Mouse (Mus musculus) MEL (cell line): ENCODE measurements around the gene Rnf144b. TPM values are rescaled to one million over a fixed set of nuclear protein-coding genes. Genes with fewer than 3 reads are reported as not detected.
A peak's percentile ranks its signal among the peaks of the same experiment; 100 is the strongest.

ENCODE experiments used
- DNase-seq: peaks from one replicate; pipeline ENCODE4 v3.0.0; 2011; ENCODE audit warnings: low read depth, low spot score
- H3K27ac ChIP-seq: 2 replicates; pipeline ENCODE4 v1.5.1; 2012; ENCODE audit warnings: low read depth, mild to moderate bottlenecking, control low read depth, low read length, moderate library complexity; ENCODE audit not compliant: control insufficient read depth
- H3K27me3 ChIP-seq, 2 experiments: fragments of 150-350 bp in 1 of 2; sonication (generic) in 1 of 2; 2 replicates each; pipeline ENCODE4 v1.6.1; 2012; ENCODE audit warnings: low read length in 2 of 2, mild to moderate bottlenecking in 2 of 2, improper control_type of control experiment in 1 of 2, moderate library complexity in 1 of 2; ENCODE audit not compliant: insufficient read depth in 2 of 2, control insufficient read depth in 1 of 2
- H3K36me3 ChIP-seq, 2 experiments: 2 replicates each; pipeline ENCODE4 v1.6.1; 2012 to 2014; ENCODE audit warnings: low read length in 2 of 2, improper control_type of control experiment in 1 of 2, inconsistent platforms in 1 of 2, mild to moderate bottlenecking in 1 of 2; ENCODE audit not compliant: insufficient read depth in 2 of 2, control insufficient read depth in 1 of 2
- H3K4me1 ChIP-seq, 2 experiments: fragments of 150-350 bp in 1 of 2; sonication (generic) in 1 of 2; 2 replicates each; pipeline ENCODE4 v1.6.1; 2012; ENCODE audit warnings: low read length in 2 of 2, improper control_type of control experiment in 1 of 2, mild to moderate bottlenecking in 1 of 2; ENCODE audit not compliant: insufficient read depth in 2 of 2, control insufficient read depth in 1 of 2
- H3K4me3 ChIP-seq, 2 experiments: fragments of 150-350 bp in 1 of 2; sonication (generic) in 1 of 2; 2 replicates each; pipeline ENCODE4 v1.5.1; 2012; ENCODE audit warnings: low read depth in 2 of 2, low read length in 2 of 2, mild to moderate bottlenecking in 2 of 2, moderate library complexity in 2 of 2, control low read depth in 1 of 2, improper control_type of control experiment in 1 of 2; ENCODE audit not compliant: control insufficient read depth in 1 of 2, insufficient read depth in 1 of 2
- H3K79me2 ChIP-seq: 2 replicates; pipeline ENCODE4 v1.6.1; 2012; ENCODE audit warnings: mild to moderate bottlenecking, low read length, moderate library complexity; ENCODE audit not compliant: control insufficient read depth, poor library complexity, insufficient read depth
- H3K9ac ChIP-seq: 2 replicates; pipeline ENCODE4 v1.6.1; 2012; ENCODE audit warnings: low read depth, mild to moderate bottlenecking, control low read depth, low read length, moderate library complexity; ENCODE audit not compliant: control insufficient read depth, poor library complexity, severe bottlenecking
- H3K9me3 ChIP-seq: fragments of 150-350 bp; sonication (generic); replicated peaks from 2 replicates; pipeline ENCODE4 v1.6.1; 2012; ENCODE audit warnings: mild to moderate bottlenecking, low read length, improper control_type of control experiment, moderate library complexity; ENCODE audit not compliant: insufficient read depth
- BHLHE40 ChIP-seq: IDR thresholded peaks from 2 replicates; pipeline ENCODE4 v1.6.1; 2012; ENCODE audit warnings: low read depth, mild to moderate bottlenecking, inconsistent platforms, low read length, improper control_type of control experiment, borderline replicate concordance
- CHD2 ChIP-seq: IDR thresholded peaks from 2 replicates; pipeline ENCODE4 v1.6.1; 2011; ENCODE audit warnings: low read length, improper control_type of control experiment
- CTCF ChIP-seq, 3 experiments: IDR thresholded peaks in 2 of 3; conservative IDR thresholded peaks in 1 of 3; 2 replicates each; pipeline ENCODE4 v1.5.1; 2011 to 2012; ENCODE audit warnings: low read length in 3 of 3, low read depth in 2 of 3, mild to moderate bottlenecking in 2 of 3, improper control_type of control experiment in 1 of 3, inconsistent platforms in 1 of 3, mixed read lengths in 1 of 3, moderate library complexity in 1 of 3; ENCODE audit not compliant: control insufficient read depth in 1 of 3, insufficient read depth in 1 of 3, poor library complexity in 1 of 3, severe bottlenecking in 1 of 3
- ELF1 ChIP-seq: IDR thresholded peaks from 2 replicates; pipeline ENCODE4 v1.6.1; 2014; ENCODE audit warnings: low read depth, mild to moderate bottlenecking, inconsistent platforms, low read length, improper control_type of control experiment, moderate library complexity
- EP300 ChIP-seq, 2 experiments: IDR thresholded peaks; 2 replicates each; pipeline ENCODE4 v1.6.1; 2011; ENCODE audit warnings: improper control_type of control experiment in 2 of 2, low read length in 2 of 2, low read depth in 1 of 2, mild to moderate bottlenecking in 1 of 2
- ETS1 ChIP-seq: IDR thresholded peaks from 2 replicates; pipeline ENCODE4 v1.6.1; 2012; ENCODE audit warnings: low read depth, mild to moderate bottlenecking, inconsistent platforms, low read length, improper control_type of control experiment, moderate library complexity
- GABPA ChIP-seq: IDR thresholded peaks from 2 replicates; pipeline ENCODE4 v1.6.1; 2012; ENCODE audit warnings: low read depth, mild to moderate bottlenecking, inconsistent platforms, low read length, improper control_type of control experiment, moderate library complexity
- GATA1 ChIP-seq: IDR thresholded peaks from 2 replicates; pipeline ENCODE4 v1.6.1; 2011; ENCODE audit warnings: low read depth, low read length, improper control_type of control experiment
- JUND ChIP-seq: IDR thresholded peaks from 2 replicates; pipeline ENCODE4 v1.6.1; 2011; ENCODE audit warnings: low read depth, mild to moderate bottlenecking, improper control_type of control experiment, low read length
- KAT2A ChIP-seq: conservative IDR thresholded peaks from 2 replicates; pipeline ENCODE4 v1.6.1; 2012; ENCODE audit warnings: low read depth, low read length, improper control_type of control experiment, inconsistent platforms
- MAFK ChIP-seq: IDR thresholded peaks from 2 replicates; pipeline ENCODE4 v1.6.1; 2011; ENCODE audit warnings: low read depth, mild to moderate bottlenecking, low read length, improper control_type of control experiment, borderline replicate concordance
- MAX ChIP-seq: IDR thresholded peaks from 2 replicates; pipeline ENCODE4 v1.6.1; 2011; ENCODE audit warnings: low read length, improper control_type of control experiment
- MEF2A ChIP-seq: IDR thresholded peaks from 2 replicates; pipeline ENCODE4 v1.6.1; 2014; ENCODE audit warnings: low read depth, mild to moderate bottlenecking, inconsistent platforms, low read length, improper control_type of control experiment; ENCODE audit not compliant: poor library complexity, insufficient replicate concordance, severe bottlenecking; ENCODE audit errors: extremely low read depth
- MXI1 ChIP-seq: IDR thresholded peaks from 2 replicates; pipeline ENCODE4 v1.6.1; 2011; ENCODE audit warnings: mild to moderate bottlenecking, low read depth, low read length, improper control_type of control experiment
- MYB ChIP-seq: IDR thresholded peaks from 2 replicates; pipeline ENCODE4 v1.6.1; 2011; ENCODE audit warnings: mild to moderate bottlenecking, low read depth, low read length, improper control_type of control experiment
- NRF1 ChIP-seq: IDR thresholded peaks from 2 replicates; pipeline ENCODE4 v1.6.1; 2014; ENCODE audit warnings: low read depth, mild to moderate bottlenecking, inconsistent platforms, low read length, improper control_type of control experiment, moderate library complexity; ENCODE audit not compliant: poor library complexity, insufficient read depth, severe bottlenecking
- POLR2A ChIP-seq, 2 experiments: IDR thresholded peaks; 2 replicates each; pipeline ENCODE4 v1.6.1; 2011 to 2012; ENCODE audit warnings: low read length in 2 of 2, mild to moderate bottlenecking in 2 of 2, control low read depth in 1 of 2, improper control_type of control experiment in 1 of 2, low read depth in 1 of 2, moderate library complexity in 1 of 2; ENCODE audit not compliant: control insufficient read depth in 1 of 2, insufficient read depth in 1 of 2, poor library complexity in 1 of 2
- POLR2AphosphoS5 ChIP-seq: IDR thresholded peaks from 2 replicates; pipeline ENCODE4 v1.6.1; 2012; ENCODE audit warnings: low read depth, borderline replicate concordance, mild to moderate bottlenecking, inconsistent platforms, low read length, moderate library complexity, mixed read lengths
- RAD21 ChIP-seq: IDR thresholded peaks from 2 replicates; pipeline ENCODE4 v1.6.1; 2011; ENCODE audit warnings: mild to moderate bottlenecking, low read depth, low read length, improper control_type of control experiment
- RCOR1 ChIP-seq: IDR thresholded peaks from 2 replicates; pipeline ENCODE4 v1.6.1; 2012; ENCODE audit warnings: low read depth, mild to moderate bottlenecking, inconsistent platforms, low read length, improper control_type of control experiment
- SIN3A ChIP-seq: IDR thresholded peaks from 2 replicates; pipeline ENCODE4 v1.6.1; 2012; ENCODE audit warnings: low read length, improper control_type of control experiment, inconsistent platforms
- SMC3 ChIP-seq: IDR thresholded peaks from 2 replicates; pipeline ENCODE4 v1.6.1; 2011; ENCODE audit warnings: low read depth, low read length, improper control_type of control experiment
- TAL1 ChIP-seq: IDR thresholded peaks from 2 replicates; pipeline ENCODE4 v1.6.1; 2012; ENCODE audit warnings: mild to moderate bottlenecking, inconsistent platforms, low read length, moderate library complexity, mixed read lengths
- TBP ChIP-seq: IDR thresholded peaks from 2 replicates; pipeline ENCODE4 v1.8.0; 2011; ENCODE audit warnings: low read depth, low read length, improper control_type of control experiment
- TCF12 ChIP-seq: IDR thresholded peaks from 2 replicates; pipeline ENCODE4 v1.6.1; 2014; ENCODE audit warnings: low read depth, mild to moderate bottlenecking, inconsistent platforms, low read length, improper control_type of control experiment, moderate library complexity
- UBTF ChIP-seq: IDR thresholded peaks from 2 replicates; pipeline ENCODE4 v1.6.1; 2012; ENCODE audit warnings: low read depth, mild to moderate bottlenecking, inconsistent platforms, low read length, improper control_type of control experiment, moderate library complexity, borderline replicate concordance; ENCODE audit not compliant: insufficient read depth
- USF1 ChIP-seq: IDR thresholded peaks from 2 replicates; pipeline ENCODE4 v1.6.1; 2014; ENCODE audit warnings: low read depth, mild to moderate bottlenecking, inconsistent platforms, low read length, improper control_type of control experiment, moderate library complexity
- USF2 ChIP-seq, 2 experiments: IDR thresholded peaks; 2 replicates each; pipeline ENCODE4 v1.6.1; 2011 to 2012; ENCODE audit warnings: improper control_type of control experiment in 2 of 2, low read length in 2 of 2, borderline replicate concordance in 1 of 2, inconsistent platforms in 1 of 2, low read depth in 1 of 2, mild to moderate bottlenecking in 1 of 2; ENCODE audit not compliant: insufficient read depth in 1 of 2
- ZKSCAN1 ChIP-seq: IDR thresholded peaks from 2 replicates; pipeline ENCODE4 v1.6.1; 2012; ENCODE audit warnings: low read depth, mild to moderate bottlenecking, inconsistent platforms, low read length, improper control_type of control experiment, moderate library complexity
- ZMIZ1 ChIP-seq: IDR thresholded peaks from 2 replicates; pipeline ENCODE4 v1.6.1; 2012; ENCODE audit warnings: low read depth, mild to moderate bottlenecking, inconsistent platforms, low read length, improper control_type of control experiment, moderate library complexity
- ZNF384 ChIP-seq: IDR thresholded peaks from 2 replicates; pipeline ENCODE4 v1.6.1; 2012; ENCODE audit warnings: low read depth, mild to moderate bottlenecking, inconsistent platforms, low read length, improper control_type of control experiment
- polyA plus RNA-seq, 2 experiments: library from polyadenylated mRNA; stranded (reverse) in 1 of 2; unstranded in 1 of 2; fragments of >175 nt in 1 of 2; fragments of >200 nt in 1 of 2; gene quantifications; 2 replicates each; pipeline versions ENCODE4 v1.2.1 to v1.2.4; 2012; ENCODE audit warnings: low replicate concordance in 2 of 2, low read depth in 1 of 2; ENCODE audit not compliant: insufficient read length in 2 of 2, insufficient read depth in 1 of 2, missing spikeins in 1 of 2
- total RNA-seq: library from RNA; depleted of rRNA; stranded (reverse); fragments of 300-350 nt; gene quantifications from 2 replicates; pipeline ENCODE4 v1.2.3, GENCODE M21; 2012

Rnf144b gene
- total and polyA plus RNA-seq, 3 experiments = not detected

- Histone ChIP-seq H3K4me1 (peaks cover 17 to 31% of the 10 kb centered on the region in 2 experiments), H3K27ac (no peak overlapping the region), H3K9me3 (no peaks in the 10 kb centered on the region), H3K4me3 (no peak overlapping the region), H3K79me2 (peaks cover 25% of the 10 kb centered on the region), H3K36me3 (peaks cover 0 to 29% of the 10 kb centered on the region in 2 experiments; a peak in 2 of 4 replicates), H3K27me3 (no peaks in the 10 kb centered on the region), H3K9ac (no peak overlapping the region)
- TF ChIP-seq TCF12 (0 out of 2 replicates have a peak, but pooled peaks have one; percentile 21), EP300 (IDR thresholded peaks at IDR 0.05; ENCODE audit: low read depth in 1 of 2, low read length in 2 of 2) (peak in 1 of 2 experiments; percentile 17; a peak in 1 of 4 replicates), TAL1 (peak; percentile 51), GATA1 (0 out of 2 replicates have a peak, but pooled peaks have one; percentile 11), RAD21 (no peak), UBTF (no peak), SMC3 (no peak)
- DNase-seq = peak; percentile 13
These were observed 13.2 kb upstream of the Rnf144b start for GRCm38 (mm10) chr13:47109239-47109638.

GRCm38 (mm10) chr13:47111185-47111584 is 11.3 kb upstream of the Rnf144b start:
- Histone ChIP-seq H3K9ac (no peak overlapping the region), H3K4me1 (peaks cover 17 to 34% of the 10 kb centered on the region in 2 experiments), H3K36me3 (peaks cover 0 to 32% of the 10 kb centered on the region in 2 experiments; a peak in 2 of 4 replicates), H3K27ac (no peak overlapping the region), H3K79me2 (peaks cover 8% of the 10 kb centered on the region), H3K9me3 (no peaks in the 10 kb centered on the region), H3K4me3 (no peak overlapping the region), H3K27me3 (no peaks in the 10 kb centered on the region)
- DNase-seq = peak; percentile 10
- TF ChIP-seq CHD2 (no peak), POLR2AphosphoS5 (no peak), KAT2A (no peak), SMC3 (no peak), POLR2A (IDR thresholded peaks at IDR 0.05; ENCODE audit: control insufficient read depth in 1 of 2, insufficient read depth in 1 of 2, low read depth in 1 of 2, low read length in 2 of 2, poor library complexity in 1 of 2) (no peak), GATA1 (peak; percentile 79), ZMIZ1 (no peak), MEF2A (no peak), ZNF384 (no peak), TAL1 (no peak), MYB (no peak), BHLHE40 (no peak), ETS1 (0 out of 2 replicates have a peak, but pooled peaks have one; percentile 16), MAX (no peak), SIN3A (no peak), MXI1 (no peak), ZKSCAN1 (no peak), GABPA (no peak), NRF1 (no peak), TBP (no peak), MAFK (no peak), JUND (no peak), CTCF (IDR thresholded peaks at IDR 0.05 in 2 of 3, conservative IDR thresholded peaks at IDR 0.05 in 1 of 3; ENCODE audit: control insufficient read depth in 1 of 3, insufficient read depth in 1 of 3, low read depth in 2 of 3, low read length in 3 of 3, poor library complexity in 1 of 3, severe bottlenecking in 1 of 3) (no peak), USF1 (no peak), ELF1 (no peak), USF2 (IDR thresholded peaks at IDR 0.05; ENCODE audit: borderline replicate concordance in 1 of 2, insufficient read depth in 1 of 2, low read depth in 1 of 2, low read length in 2 of 2) (no peak), RCOR1 (0 out of 2 replicates have a peak, but pooled peaks have one; percentile 37), EP300 (IDR thresholded peaks at IDR 0.05; ENCODE audit: low read depth in 1 of 2, low read length in 2 of 2) (peak; percentile 62 to 79)
